In genomic region chr12:100222322-100222993, GRCm38 (mm10) we compare ENCODE assay signal across 13 mouse cellular contexts. TPM values are rescaled to one million over a fixed set of nuclear protein-coding genes. Genes with fewer than 3 reads are reported as not detected.
DNase-seq lines count a peak whose midpoint lies in the region; ATAC-seq and TF ChIP-seq lines count a peak whose summit lies in the region.
"Had no signal": no experiment of that assay in that cellular context is flagged by ENCODE, and none has a peak within 500 bp of the region (broad histone marks: within the 10 kb centered on the region; RNA-seq: fewer than 3 reads in every experiment).

No protein-coding gene starts in this region.

- peak overlapping the region; percentile 68 for H3K27ac ChIP-seq in cortical plate, adult 2 months (ENCODE audit: insufficient read depth, low read length)
- peak overlapping the region; percentile 44 for H3K27ac ChIP-seq in forebrain, embryonic 10.5 days
- H3K27ac ChIP-seq in hindbrain, embryonic 13.5 days = no peak overlapping the region
- H3K27ac ChIP-seq in midbrain, embryonic 16.5 days (ENCODE audit: low read length) = peak overlapping the region; percentile 83
- H3K27ac ChIP-seq: lung, embryonic 15.5 days had no signal

- no peaks in the 10 kb centered on the region for H3K36me3 ChIP-seq in forebrain, embryonic 10.5 days (replicated peaks)
- no peaks in the 10 kb centered on the region for H3K36me3 ChIP-seq in hindbrain, embryonic 13.5 days
- H3K36me3 ChIP-seq in midbrain, embryonic 16.5 days (ENCODE audit: control insufficient read depth, insufficient read depth, low read length) = no peaks in the 10 kb centered on the region
- H3K36me3 ChIP-seq: lung, embryonic 15.5 days had no signal

- no peaks in the 10 kb centered on the region for H3K27me3 ChIP-seq in forebrain, embryonic 10.5 days (ENCODE audit: poor library complexity, severe bottlenecking)
- H3K27me3 ChIP-seq in hindbrain, embryonic 13.5 days = no peaks in the 10 kb centered on the region
- H3K27me3 ChIP-seq in midbrain, embryonic 16.5 days (ENCODE audit: control insufficient read depth, insufficient read depth, low read depth, low read length) = no peaks in the 10 kb centered on the region
- H3K27me3 ChIP-seq: CH12.LX; lung, embryonic 15.5 days had no signal

- H3K9me3 ChIP-seq in forebrain, embryonic 10.5 days = no peaks in the 10 kb centered on the region
- no peaks in the 10 kb centered on the region for H3K9me3 ChIP-seq in hindbrain, embryonic 13.5 days
- no peaks in the 10 kb centered on the region for H3K9me3 ChIP-seq in midbrain, embryonic 16.5 days (replicated peaks; ENCODE audit: control insufficient read depth, low read length, poor library complexity, severe bottlenecking)
- H3K9me3 ChIP-seq: lung, embryonic 15.5 days; megakaryocyte, embryonic 14.5 days had no signal

- peaks cover 13% of the 10 kb centered on the region for H3K4me1 ChIP-seq in cortical plate, adult 2 months (ENCODE audit: control insufficient read depth, insufficient read depth, low read length)
- peaks cover 33% of the 10 kb centered on the region for H3K4me1 ChIP-seq in forebrain, embryonic 10.5 days
- peaks cover 43% of the 10 kb centered on the region for H3K4me1 ChIP-seq in hindbrain, embryonic 13.5 days (replicated peaks)
- H3K4me1 ChIP-seq in midbrain, embryonic 16.5 days (ENCODE audit: control insufficient read depth, insufficient read depth, low read length) = peaks cover 39% of the 10 kb centered on the region

- intact Hi-C loops in heart, postnatal 14 days (cut with DNase I) = no loop called here

- no peak overlapping the region for H3K9ac ChIP-seq in hindbrain, embryonic 13.5 days
- peak overlapping the region; percentile 31; the same call in 1 of the 2 replicates for H3K9ac ChIP-seq in midbrain, embryonic 16.5 days (ENCODE audit: low read depth, low read length)
- H3K9ac ChIP-seq: lung, embryonic 15.5 days had no signal

- 0 out of 2 replicates have a peak overlapping the region, but pooled peaks have one; percentile 17 for H3K4me2 ChIP-seq in hindbrain, embryonic 13.5 days
- peak overlapping the region; percentile 53 for H3K4me2 ChIP-seq in midbrain, embryonic 16.5 days (ENCODE audit: low read length)
- H3K4me2 ChIP-seq: lung, embryonic 15.5 days had no signal

- ATAC-seq in hindbrain, embryonic 13.5 days (ENCODE audit: low FRiP score) = no peak
- ATAC-seq in midbrain, embryonic 16.5 days = peak; percentile 75

- no peak overlapping the region for H3K4me3 ChIP-seq in cortical plate, adult 2 months (ENCODE audit: insufficient read depth, low read length)
- peak overlapping the region; percentile 3; the same call in 1 of the 2 replicates for H3K4me3 ChIP-seq in forebrain, embryonic 10.5 days
- H3K4me3 ChIP-seq in hindbrain, embryonic 13.5 days = no peak overlapping the region
- H3K4me3 ChIP-seq in midbrain, embryonic 16.5 days (ENCODE audit: low read depth, low read length) = peak overlapping the region; percentile 26
- H3K4me3 ChIP-seq: lung, embryonic 15.5 days; megakaryocyte, embryonic 14.5 days had no signal

- TF ChIP-seq POLR2A in cortical plate, adult 2 months (IDR thresholded peaks at IDR 0.05; ENCODE audit: extremely low read depth, insufficient read depth, low read length) = no peak

- 90% methylated on average over 13 of the region's 13 CpGs for WGBS in forebrain, embryonic 10.5 days
- 79% methylated on average over 13 of the region's 13 CpGs for WGBS in hindbrain, embryonic 13.5 days
- WGBS in midbrain, embryonic 16.5 days = 58% methylated on average over 13 of the region's 13 CpGs

- no peak for DNase-seq in forebrain, embryonic 10.5 days (ENCODE audit: extremely low spot score, low spot score)
- no peak for DNase-seq in adrenal gland, postnatal 14 days
- DNase-seq in layer of hippocampus, postnatal 14 days (ENCODE audit: low spot score in 2 of 2) = no peak
- DNase-seq in heart, postnatal 14 days = no peak
- DNase-seq: cerebellum, postnatal 25 days; gastrocnemius, postnatal 10 days; kidney, postnatal 36 days had no signal

- TF ChIP-seq CTCF in cortical plate, adult 2 months (IDR thresholded peaks at IDR 0.05; ENCODE audit: extremely low read depth, insufficient read depth, low read length) = no peak

RNA-seq across cellular contexts. Expression of gene Calm1, which starts 23.2 kb away (rescaled TPM):
- 1,823 and 1,842 TPM in 2 replicates for polyA plus RNA-seq in cortical plate, adult 2 months (2012; rRNA removed)
- 1,249 and 1,251 TPM in 2 replicates for polyA plus RNA-seq in forebrain, embryonic 10.5 days (2016; fragmentation: Nextera tagmentation; extraction: Ambion mirVana)
- 2,269 and 2,272 TPM in 2 replicates for polyA plus RNA-seq in hindbrain, embryonic 13.5 days (2015; fragmentation: Nextera tagmentation; extraction: Ambion mirVana)
- 2,757 and 3,016 TPM in 2 replicates for polyA plus RNA-seq in midbrain, embryonic 16.5 days (2015; fragmentation: Nextera tagmentation; extraction: Ambion mirVana)
- 432 and 438 TPM in 2 replicates for total RNA-seq in adrenal gland, postnatal 14 days (2021)
- 1,000 to 10,000 TPM; 1,788 to 1,825 TPM for total RNA-seq in layer of hippocampus, postnatal 14 days (2021)
- 100 to 1,000 TPM; 282 to 334 TPM for total RNA-seq in heart, postnatal 14 days (2021)

Comparison
In these comparisons a context has a peak if more than half of its experiments do, and no peak if none do; other contexts are left out.
1. H3K4me3 ChIP-seq: peak in forebrain, embryonic 10.5 days (single experiment) and midbrain, embryonic 16.5 days (single experiment); none in cortical plate, adult 2 months (single experiment) and hindbrain, embryonic 13.5 days (single experiment).